Mouse (Mus musculus): ENCODE results near the gene Syngr4. TPM values are rescaled to one million over a fixed set of nuclear protein-coding genes. Genes with fewer than 3 reads are reported as not detected.

Syngr4 gene
- polyA plus RNA-seq, 1 experiment from 2014 or later = 1.9 TPM

Other genes starting within 250 kb of the Syngr4 start
- 0.60 and 0.70 TPM in 2 replicates for gene Fut2, start 230.3 kb downstream of the Syngr4 start, polyA plus RNA-seq (2015; fragmentation: Nextera tagmentation; extraction: Ambion mirVana)
- gene Ntn5, start 212.7 kb downstream of the Syngr4 start, polyA plus RNA-seq (2015; fragmentation: Nextera tagmentation; extraction: Ambion mirVana) = 0.95 and 1.8 TPM in 2 replicates
- gene Sec1, start 202.3 kb downstream of the Syngr4 start, polyA plus RNA-seq (2015; fragmentation: Nextera tagmentation; extraction: Ambion mirVana) = 0.74 and 0.84 TPM in 2 replicates
- gene Car11, start 196.9 kb downstream of the Syngr4 start, polyA plus RNA-seq (2015; fragmentation: Nextera tagmentation; extraction: Ambion mirVana) = 2.3 and 3.3 TPM in 2 replicates
- gene Dbp, start 191.6 kb downstream of the Syngr4 start, polyA plus RNA-seq (2015; fragmentation: Nextera tagmentation; extraction: Ambion mirVana) = 1.5 and 1.7 TPM in 2 replicates
- gene Rpl18, start 181.3 kb downstream of the Syngr4 start, polyA plus RNA-seq (2015; fragmentation: Nextera tagmentation; extraction: Ambion mirVana) = 984 and 1,005 TPM in 2 replicates
- gene Sphk2, start 178.7 kb downstream of the Syngr4 start, polyA plus RNA-seq (2015; fragmentation: Nextera tagmentation; extraction: Ambion mirVana) = 28.9 TPM in 2 replicates
- gene Fam83e, start 175.5 kb downstream of the Syngr4 start, polyA plus RNA-seq (2015; fragmentation: Nextera tagmentation; extraction: Ambion mirVana) = 2.0 and 2.1 TPM in 2 replicates
- not detected in 2 replicates for gene Spaca4, start 170.9 kb downstream of the Syngr4 start, polyA plus RNA-seq (2015; fragmentation: Nextera tagmentation; extraction: Ambion mirVana)
- 0.72 and 1.0 TPM in 2 replicates for gene Lmtk3, start 113.0 kb downstream of the Syngr4 start, polyA plus RNA-seq (2015; fragmentation: Nextera tagmentation; extraction: Ambion mirVana)
- gene Sult2b1, start 112.0 kb downstream of the Syngr4 start, polyA plus RNA-seq (2015; fragmentation: Nextera tagmentation; extraction: Ambion mirVana) = 6.6 and 7.9 TPM in 2 replicates
- 108 and 112 TPM in 2 replicates for gene Cyth2, start 82.1 kb downstream of the Syngr4 start, polyA plus RNA-seq (2015; fragmentation: Nextera tagmentation; extraction: Ambion mirVana)
- 0.68 and 1.3 TPM in 2 replicates for gene Kcnj14, start 71.9 kb downstream of the Syngr4 start, polyA plus RNA-seq (2015; fragmentation: Nextera tagmentation; extraction: Ambion mirVana)
- gene Grwd1, start 65.8 kb downstream of the Syngr4 start, polyA plus RNA-seq (2015; fragmentation: Nextera tagmentation; extraction: Ambion mirVana) = 50.0 and 51.4 TPM in 2 replicates
- 76.6 and 76.7 TPM in 2 replicates for gene Kdelr1, start 23.9 kb downstream of the Syngr4 start, polyA plus RNA-seq (2015; fragmentation: Nextera tagmentation; extraction: Ambion mirVana)
- 0.34 and 0.40 TPM in 2 replicates for gene Grin2d, start 18.3 kb downstream of the Syngr4 start, polyA plus RNA-seq (2015; fragmentation: Nextera tagmentation; extraction: Ambion mirVana)
- 4.6 and 5.6 TPM in 2 replicates for gene Tmem143, start 227 bp upstream of the Syngr4 start, polyA plus RNA-seq (2015; fragmentation: Nextera tagmentation; extraction: Ambion mirVana)
- 177 and 189 TPM in 2 replicates for gene Emp3, start 24.7 kb upstream of the Syngr4 start, polyA plus RNA-seq (2015; fragmentation: Nextera tagmentation; extraction: Ambion mirVana)
- gene Ccdc114, start 27.4 kb upstream of the Syngr4 start, polyA plus RNA-seq (2015; fragmentation: Nextera tagmentation; extraction: Ambion mirVana) = 9.6 and 11.3 TPM in 2 replicates
- 0.25 and 0.63 TPM in 2 replicates for gene Abcc6, start 133.6 kb upstream of the Syngr4 start, polyA plus RNA-seq (2015; fragmentation: Nextera tagmentation; extraction: Ambion mirVana)
- gene Nomo1, start 137.0 kb upstream of the Syngr4 start, polyA plus RNA-seq (2015; fragmentation: Nextera tagmentation; extraction: Ambion mirVana) = 30.3 and 31.4 TPM in 2 replicates
- gene Kcnj11, start 204.1 kb upstream of the Syngr4 start, polyA plus RNA-seq (2015; fragmentation: Nextera tagmentation; extraction: Ambion mirVana) = 0.38 and 0.59 TPM in 2 replicates